Mouse (Mus musculus) midbrain, embryonic 11.5 days (tissue): ENCODE measurements around the gene Ltb. TPM values are rescaled to one million over a fixed set of nuclear protein-coding genes. Genes with fewer than 3 reads are reported as not detected.
A peak's percentile ranks its signal among the peaks of the same experiment; 100 is the strongest.

Source experiments
- ATAC-seq: fragments of 200-750 bp; cut with Nextera tagmentation; 2 replicates; pipeline ENCODE4 v1.8.0; 2017; ENCODE audit warnings: moderate TSS enrichment, moderate library complexity; ENCODE audit not compliant: low FRiP score
- DNase-seq: peaks from one replicate; pipeline ENCODE4 v3.0.0; 2015; ENCODE audit warnings: low spot score; ENCODE audit errors: missing footprints
- H3K27ac ChIP-seq: fragments of 300-500 bp; sonication (generic); 2 replicates; pipeline ENCODE4 v1.5.1; 2014; ENCODE audit warnings: low read depth, low read length
- H3K27me3 ChIP-seq: fragments of 300-500 bp; sonication (generic); 2 replicates; pipeline ENCODE4 v1.6.1; 2014; ENCODE audit warnings: mild to moderate bottlenecking, low read length, moderate library complexity, mixed read lengths; ENCODE audit not compliant: control insufficient read depth, insufficient read depth
- H3K36me3 ChIP-seq: fragments of 300-500 bp; sonication (generic); 2 replicates; pipeline ENCODE4 v1.6.1; 2014; ENCODE audit warnings: mild to moderate bottlenecking, low read length, moderate library complexity, mixed read lengths; ENCODE audit not compliant: control insufficient read depth, insufficient read depth
- H3K4me1 ChIP-seq: fragments of 300-500 bp; sonication (generic); 2 replicates; pipeline ENCODE4 v1.6.1; 2014; ENCODE audit warnings: low read length; ENCODE audit not compliant: control insufficient read depth, insufficient read depth
- H3K4me2 ChIP-seq: fragments of 300-500 bp; sonication (generic); 2 replicates; pipeline ENCODE4 v1.6.1; 2014; ENCODE audit warnings: mild to moderate bottlenecking, moderate library complexity
- H3K4me3 ChIP-seq: fragments of 300-500 bp; sonication (generic); 2 replicates; pipeline ENCODE4 v1.5.1; 2014; ENCODE audit warnings: low read depth, low read length
- H3K9ac ChIP-seq: fragments of 300-500 bp; sonication (generic); 2 replicates; pipeline ENCODE4 v1.6.1; 2014; ENCODE audit warnings: low read length
- H3K9me3 ChIP-seq: fragments of 300-500 bp; sonication (generic); 2 replicates; pipeline ENCODE4 v1.6.1; 2016; ENCODE audit warnings: low read length; ENCODE audit not compliant: control insufficient read depth
- WGBS: fragments of 180-500 bp; shearing (Covaris S2); extraction: QIAGEN DNeasy Blood & Tissue Kit; methylation state at CpG from one replicate; pipeline ENCODE4 v1.1.7; 2014; 5-methylcytosine and 5-hydroxymethylcytosine counted together
- polyA plus RNA-seq: library from polyadenylated mRNA; unstranded; fragments of >200 nt; fragmentation: Nextera tagmentation; extraction: Ambion mirVana; gene quantifications from 2 replicates; pipeline ENCODE4 v1.2.1, GENCODE M21; 2014

Ltb gene
- polyA plus RNA-seq, 1 experiment from 2014 or later, result not detected

- DNase-seq, result peak; percentile 94
- peak overlapping the region; percentile 85 for H3K27ac ChIP-seq
- H3K36me3 ChIP-seq, result peaks cover 6% of the 10 kb centered on the region; the same call in 1 of the 2 replicates
- WGBS, result 10% methylated on average over 31 of the region's 31 CpGs
- ATAC-seq, result peak; percentile 5; the same call in 1 of the 2 replicates
- peaks cover 9% of the 10 kb centered on the region; the same call in 1 of the 2 replicates for H3K4me1 ChIP-seq
- no peaks in the 10 kb centered on the region for H3K9me3 ChIP-seq
- peak overlapping the region; percentile 61 for H3K4me3 ChIP-seq
- H3K4me2 ChIP-seq, result peak overlapping the region; percentile 75
- H3K9ac ChIP-seq, result peak overlapping the region; percentile 91
- H3K27me3 ChIP-seq, result no peaks in the 10 kb centered on the region
These were observed 40.7 kb downstream of the Ltb start for GRCm38 (mm10) chr17:35234903-35235302.

- H3K4me1 ChIP-seq, result peaks cover 17% of the 10 kb centered on the region
- peak; percentile 76 for ATAC-seq
- WGBS, result under 1% methylated on average over 35 of the region's 35 CpGs
These were observed 41.6 kb downstream of the Ltb start, which contains the start of gene Nfkbil1 for GRCm38 (mm10) chr17:35235614-35236389. Gene Nfkbil1 (minus strand): TSS chr17:35235792.

DNA sequence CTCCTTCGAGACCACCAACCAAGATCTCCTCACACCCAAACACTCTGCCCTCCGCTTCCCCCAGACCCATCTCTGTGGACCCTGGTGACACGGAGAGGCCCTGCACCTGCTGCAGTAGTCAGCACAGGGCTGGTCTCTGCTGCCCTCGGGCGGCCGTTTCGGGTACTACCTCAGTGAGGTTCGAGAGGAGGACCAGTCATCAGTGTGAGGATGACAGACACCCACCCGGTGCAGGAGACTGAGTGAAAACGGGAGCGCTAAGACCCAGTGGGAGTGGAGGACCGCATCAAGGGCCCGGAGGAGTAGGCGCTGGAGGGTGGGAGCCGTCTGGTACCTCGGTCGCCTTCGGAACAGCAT is 42.1 kb downstream of the Ltb start:
- no peaks in the 10 kb centered on the region for H3K27me3 ChIP-seq
- peaks cover 18% of the 10 kb centered on the region for H3K4me1 ChIP-seq
- DNase-seq (peak; percentile 100), ATAC-seq (peak; percentile 80)
- peak overlapping the region; percentile 91 for H3K9ac ChIP-seq
- H3K9me3 ChIP-seq, result no peaks in the 10 kb centered on the region
- peak overlapping the region; percentile 61 for H3K4me3 ChIP-seq
- H3K36me3 ChIP-seq, result no peaks in the 10 kb centered on the region; the same call in 1 of the 2 replicates
- WGBS, result 1% methylated on average over 18 of the region's 18 CpGs
- H3K27ac ChIP-seq, result peak overlapping the region; percentile 85
- H3K4me2 ChIP-seq, result peak overlapping the region; percentile 75

More at GRCm38 (mm10) chr17:35235614-35236389, 41.6 kb downstream of the Ltb start, which contains the start of gene Nfkbil1:
- no peaks in the 10 kb centered on the region for H3K27me3 ChIP-seq
- H3K4me3 ChIP-seq, result peak within 1 kb of the TSS; percentile 61
- H3K27ac ChIP-seq, result peak within 1 kb of the TSS; percentile 85
- peak within 1 kb of the TSS; percentile 91 for H3K9ac ChIP-seq
- DNase-seq, result peak; percentile 98
- H3K9me3 ChIP-seq, result no peaks in the 10 kb centered on the region
- H3K4me2 ChIP-seq, result peak within 1 kb of the TSS; percentile 75
- H3K36me3 ChIP-seq, result peaks cover 4% of the 10 kb centered on the region; the same call in 1 of the 2 replicates

GRCm38 (mm10) chr17:35236996-35237395 is 42.8 kb downstream of the Ltb start:
- no peaks in the 10 kb centered on the region for H3K36me3 ChIP-seq
- H3K9me3 ChIP-seq, result no peaks in the 10 kb centered on the region
- no peak overlapping the region for H3K27ac ChIP-seq
- ATAC-seq, result no peak
- WGBS, result 73% methylated on average over 9 of the region's 9 CpGs
- H3K4me3 ChIP-seq, result peak overlapping the region; percentile 61; the same call in 1 of the 2 replicates
- H3K4me1 ChIP-seq, result peaks cover 15% of the 10 kb centered on the region
- H3K9ac ChIP-seq, result no peak overlapping the region
- no peaks in the 10 kb centered on the region for H3K27me3 ChIP-seq
- DNase-seq, result no peak
- no peak overlapping the region; the same call in 1 of the 2 replicates for H3K4me2 ChIP-seq

DNA sequence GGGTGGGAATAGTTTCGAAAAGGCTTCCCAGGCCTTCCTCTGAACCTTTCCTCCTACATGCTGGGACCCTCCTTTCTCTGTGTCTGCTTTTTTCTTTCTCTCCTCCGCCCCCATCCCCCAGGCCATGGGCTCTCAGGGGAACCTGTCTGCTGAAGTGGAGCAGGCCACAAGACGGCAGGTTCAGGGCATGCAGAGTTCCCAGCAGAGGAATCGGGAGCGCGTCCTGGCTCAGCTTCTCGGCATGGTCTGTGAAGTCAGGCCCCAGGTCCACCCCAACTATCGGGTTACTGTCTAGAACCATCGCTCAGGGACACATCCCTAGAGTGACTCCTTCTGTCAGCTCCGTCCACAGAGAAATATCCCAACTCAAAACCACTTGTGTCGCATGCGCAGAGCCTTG is 43.3 kb downstream of the Ltb start:
- Histone ChIP-seq H3K27me3 (no peaks in the 10 kb centered on the region), H3K36me3 (no peaks in the 10 kb centered on the region), H3K27ac (no peak overlapping the region), H3K9ac (no peak overlapping the region), H3K9me3 (no peaks in the 10 kb centered on the region), H3K4me3 (no peak overlapping the region), H3K4me1 (peaks cover 15% of the 10 kb centered on the region), H3K4me2 (no peak overlapping the region)
- no peak for DNase-seq
- ATAC-seq, result no peak
- 84% methylated on average over 12 of the region's 12 CpGs for WGBS

DNA sequence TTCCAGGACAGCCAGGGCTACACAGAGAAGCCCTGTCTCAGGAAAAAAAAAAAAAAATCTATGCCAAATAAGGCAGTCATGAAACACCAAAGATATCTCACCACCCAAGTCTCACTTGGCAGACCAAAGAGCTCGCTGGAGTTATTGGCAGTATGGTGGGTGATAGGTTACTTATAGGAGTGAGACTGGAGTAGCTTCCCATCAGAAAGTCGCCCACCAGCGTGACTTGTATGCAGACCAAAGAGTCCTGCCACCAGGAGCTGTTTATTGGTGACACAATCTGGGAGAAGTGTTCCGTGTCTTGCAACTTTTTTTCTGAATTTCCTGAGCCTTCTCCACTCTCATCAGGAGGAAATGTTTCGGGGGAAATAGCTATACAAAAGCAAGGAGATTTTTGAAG is 45.5 kb downstream of the Ltb start:
- 84% methylated on average over 5 of the region's 5 CpGs for WGBS
- Histone ChIP-seq H3K36me3 (peaks cover 12% of the 10 kb centered on the region), H3K4me1 (peaks cover 31% of the 10 kb centered on the region), H3K9me3 (no peaks in the 10 kb centered on the region), H3K9ac (no peak overlapping the region), H3K27me3 (no peaks in the 10 kb centered on the region), H3K27ac (no peak overlapping the region), H3K4me3 (no peak overlapping the region), H3K4me2 (no peak overlapping the region)
- ATAC-seq, result no peak
- no peak for DNase-seq

GRCm38 (mm10) chr17:35240384-35241304 is 46.4 kb downstream of the Ltb start:
- Histone ChIP-seq H3K27me3 (no peaks in the 10 kb centered on the region), H3K9ac (peak overlapping the region; percentile 100), H3K36me3 (peaks cover 21% of the 10 kb centered on the region), H3K9me3 (no peaks in the 10 kb centered on the region), H3K4me1 (peaks cover 38% of the 10 kb centered on the region), H3K27ac (peak overlapping the region; percentile 94; the same call in 1 of the 2 replicates), H3K4me3 (peak overlapping the region; percentile 99), H3K4me2 (peak overlapping the region; percentile 97)
- 31% methylated on average over 12 of the region's 12 CpGs for WGBS
- ATAC-seq, result peak; percentile 1; the same call in 1 of the 2 replicates
- DNase-seq, result no peak

GRCm38 (mm10) chr17:35241305-35242014 is 47.2 kb downstream of the Ltb start, which contains the start of gene Ddx39b:
Gene Ddx39b (plus strand): TSS chr17:35241746.
- peaks cover 40% of the 10 kb centered on the region for H3K4me1 ChIP-seq
- peak; percentile 99 for DNase-seq
- ATAC-seq, result peak; percentile 90
- peak within 1 kb of the TSS; percentile 99 for H3K4me3 ChIP-seq
- no peaks in the 10 kb centered on the region for H3K9me3 ChIP-seq
- WGBS, result under 1% methylated on average over 69 of the region's 69 CpGs
- peak within 1 kb of the TSS; percentile 97 for H3K4me2 ChIP-seq
- peak within 1 kb of the TSS; percentile 94 for H3K27ac ChIP-seq
- peak within 1 kb of the TSS; percentile 100 for H3K9ac ChIP-seq
- H3K27me3 ChIP-seq, result no peaks in the 10 kb centered on the region
- H3K36me3 ChIP-seq, result peaks cover 26% of the 10 kb centered on the region
